Mouse (Mus musculus) ES-Bruce4 (cell line): ENCODE results near the gene Akap7.

Source experiments
- CTCF ChIP-seq: IDR thresholded peaks from one replicate; pipeline ENCODE4 v1.8.1; 2011; ENCODE audit warnings: low read depth, low read length
- EP300 ChIP-seq: IDR thresholded peaks from 2 replicates; pipeline ENCODE4 v1.6.1; 2011; ENCODE audit warnings: low read depth, low read length; ENCODE audit not compliant: insufficient read depth
- POLR2A ChIP-seq: IDR thresholded peaks from one replicate; pipeline ENCODE4 v1.8.1; 2011; ENCODE audit warnings: low read length; ENCODE audit not compliant: insufficient read depth

DNA sequence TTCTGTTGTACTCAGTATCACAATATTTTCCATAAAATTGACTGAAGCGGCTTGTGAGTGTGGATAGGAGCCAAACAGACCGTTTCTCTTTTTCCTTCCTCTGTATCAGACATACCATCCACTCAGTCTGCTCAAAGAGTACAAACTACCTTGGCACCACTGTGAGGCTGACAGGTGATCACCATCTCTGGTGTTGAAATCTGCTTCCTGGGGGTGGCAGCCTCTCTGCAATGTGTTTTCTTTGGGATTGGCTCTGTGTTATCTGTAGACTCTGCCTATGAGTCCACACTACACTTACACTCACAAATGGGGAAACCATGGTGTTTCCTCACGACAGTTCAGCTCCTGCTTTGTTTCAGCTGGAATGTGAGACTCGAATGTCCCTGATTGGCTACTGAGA, 128.6 kb downstream of the Akap7 start:
- no peak for TF ChIP-seq CTCF
- no peak for TF ChIP-seq POLR2A
- no peak for TF ChIP-seq EP300
